Mouse (Mus musculus): ENCODE data around the gene Dnajb1.
A peak's percentile ranks its signal among the peaks of the same experiment; 100 is the strongest.

Dnajb1 gene

DNA sequence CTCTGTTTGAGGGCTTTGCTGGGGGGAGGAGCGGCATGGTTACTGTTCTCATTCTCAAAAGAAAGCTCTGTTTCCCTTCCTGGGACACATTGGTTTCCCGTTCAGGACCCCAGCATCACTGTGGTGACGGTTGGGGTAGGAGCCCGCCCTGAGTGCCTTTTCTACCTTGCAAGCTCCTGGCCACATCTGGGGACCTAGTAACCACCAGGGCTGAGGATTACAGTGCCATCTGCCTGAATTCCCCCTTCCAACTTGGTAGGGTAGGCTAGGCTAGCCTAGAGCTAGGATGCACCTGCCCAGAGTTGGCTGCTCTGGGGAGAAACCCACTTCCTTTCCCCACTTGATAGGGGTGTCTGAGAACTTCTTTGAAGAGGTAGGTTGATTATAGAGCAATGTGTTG is 3.9 kb downstream of the Dnajb1 start:
- no peak for DNase-seq (ENCODE audit: low spot score in 2 of 2)

DNA sequence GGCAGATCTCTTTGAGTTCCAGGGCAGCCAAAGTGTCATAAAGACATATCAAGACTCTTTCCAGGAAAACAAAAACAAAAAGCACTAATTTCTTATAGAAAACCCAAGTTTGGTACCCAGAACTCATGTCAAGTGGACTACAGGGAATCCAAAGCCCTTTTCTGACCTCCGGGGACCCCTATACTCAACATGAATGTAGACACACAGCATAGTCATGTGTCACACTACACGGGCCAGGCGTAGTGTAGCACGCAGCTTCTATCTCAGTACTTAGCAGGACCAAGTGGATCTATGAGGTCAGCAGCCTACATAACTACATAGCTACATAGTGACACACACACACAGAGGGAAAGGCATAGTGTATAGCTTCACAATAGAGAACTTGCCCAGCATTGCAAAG is 5.7 kb downstream of the Dnajb1 start:
- no peak for DNase-seq (ENCODE audit: low spot score in 2 of 2)

DNA sequence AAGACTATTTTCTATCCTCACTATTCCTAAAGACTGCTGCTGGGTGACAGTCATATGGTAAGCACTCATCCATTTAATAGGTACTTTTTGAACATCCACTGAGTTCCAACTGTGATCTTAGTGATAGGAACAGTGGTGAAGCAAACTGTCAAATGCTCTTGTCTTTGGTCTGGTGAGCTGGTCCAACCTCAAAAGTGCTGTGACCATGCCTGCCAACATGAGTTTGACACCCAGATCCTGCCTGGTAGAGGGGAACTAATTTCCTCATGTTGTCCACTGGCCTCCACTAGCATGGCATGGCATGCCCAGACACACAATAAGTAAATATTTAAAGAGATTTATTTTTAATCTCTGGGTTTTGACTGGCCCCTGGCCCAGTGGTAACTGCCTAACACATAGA is 8.6 kb downstream of the Dnajb1 start:
- DNase-seq (ENCODE audit: low spot score in 2 of 2) = no peak

DNA sequence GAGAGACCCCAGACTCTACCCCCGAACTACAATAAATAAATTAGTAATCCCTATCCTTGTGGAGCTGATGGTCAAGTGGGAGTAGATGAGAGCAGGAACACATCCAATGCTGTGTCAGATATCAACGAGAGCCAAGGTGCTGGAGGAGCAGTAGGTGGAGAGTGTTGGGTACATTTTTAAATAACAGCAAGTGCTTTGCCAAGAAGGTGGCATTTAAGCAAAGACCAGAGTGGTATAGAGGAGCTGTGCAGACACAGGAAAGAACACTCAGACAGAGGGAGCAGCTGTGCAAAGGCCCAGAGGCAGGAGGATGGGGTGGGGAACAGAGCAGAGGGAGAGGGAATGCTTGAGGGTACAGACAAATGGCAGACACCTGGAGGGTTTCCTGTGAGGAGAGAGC is 9.1 kb downstream of the Dnajb1 start:
- no peak for DNase-seq (ENCODE audit: low spot score in 2 of 2)

DNA sequence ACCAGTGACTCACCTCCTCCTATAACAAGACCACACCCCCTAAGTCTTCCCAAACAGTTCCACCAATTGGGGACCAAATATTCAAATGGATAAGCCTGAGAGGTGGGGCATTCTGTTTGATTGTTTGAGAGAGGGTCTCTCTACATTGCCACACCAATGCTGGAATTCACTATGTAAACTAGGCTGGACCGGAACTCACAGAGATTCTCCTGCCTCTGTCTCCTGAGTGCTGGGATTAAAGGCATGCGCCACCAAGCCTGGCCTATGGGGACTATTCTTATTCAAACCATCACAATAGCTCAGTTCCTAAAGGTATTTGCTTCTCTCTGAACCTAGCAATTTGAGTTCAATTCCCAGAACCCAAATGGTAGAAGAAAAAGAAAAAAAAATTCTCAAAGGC is 10.6 kb downstream of the Dnajb1 start:
- DNase-seq (ENCODE audit: low spot score in 2 of 2) = no peak

DNA sequence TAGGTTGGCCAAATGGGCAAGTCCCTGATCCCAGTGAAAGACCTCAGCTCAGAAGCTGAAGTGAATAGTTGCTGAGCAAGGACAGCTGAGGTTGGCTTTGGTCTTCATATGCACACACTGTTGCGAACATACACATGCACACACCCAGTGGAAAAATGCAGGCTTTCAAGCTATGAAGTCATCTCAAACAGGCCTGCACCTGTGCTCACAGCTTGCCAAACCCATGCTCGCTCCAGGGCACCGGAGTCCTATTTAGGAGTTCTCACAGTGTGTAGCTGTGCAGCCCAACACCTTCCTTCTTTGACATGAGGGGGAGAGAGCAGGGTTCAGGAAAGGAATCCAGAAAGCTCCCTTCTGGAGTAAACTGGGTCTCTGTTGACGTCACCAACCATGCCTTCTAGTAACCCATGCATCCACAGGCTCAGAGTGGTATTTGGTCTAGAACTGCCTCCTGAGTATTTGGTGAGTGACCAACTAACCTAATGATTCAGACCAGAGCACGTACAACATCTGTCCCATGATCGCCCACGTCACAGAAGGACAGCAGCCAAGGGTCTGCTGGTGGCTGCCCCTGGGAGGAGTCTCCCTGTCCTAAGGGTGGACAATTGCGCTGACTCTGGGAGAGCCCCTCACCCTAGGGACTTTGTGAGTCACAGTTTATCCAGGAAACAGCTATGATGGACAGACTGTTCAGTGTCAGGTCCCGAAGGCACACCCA is 11.7 kb downstream of the Dnajb1 start:
- no peak for DNase-seq (ENCODE audit: low spot score in 2 of 2)

DNA sequence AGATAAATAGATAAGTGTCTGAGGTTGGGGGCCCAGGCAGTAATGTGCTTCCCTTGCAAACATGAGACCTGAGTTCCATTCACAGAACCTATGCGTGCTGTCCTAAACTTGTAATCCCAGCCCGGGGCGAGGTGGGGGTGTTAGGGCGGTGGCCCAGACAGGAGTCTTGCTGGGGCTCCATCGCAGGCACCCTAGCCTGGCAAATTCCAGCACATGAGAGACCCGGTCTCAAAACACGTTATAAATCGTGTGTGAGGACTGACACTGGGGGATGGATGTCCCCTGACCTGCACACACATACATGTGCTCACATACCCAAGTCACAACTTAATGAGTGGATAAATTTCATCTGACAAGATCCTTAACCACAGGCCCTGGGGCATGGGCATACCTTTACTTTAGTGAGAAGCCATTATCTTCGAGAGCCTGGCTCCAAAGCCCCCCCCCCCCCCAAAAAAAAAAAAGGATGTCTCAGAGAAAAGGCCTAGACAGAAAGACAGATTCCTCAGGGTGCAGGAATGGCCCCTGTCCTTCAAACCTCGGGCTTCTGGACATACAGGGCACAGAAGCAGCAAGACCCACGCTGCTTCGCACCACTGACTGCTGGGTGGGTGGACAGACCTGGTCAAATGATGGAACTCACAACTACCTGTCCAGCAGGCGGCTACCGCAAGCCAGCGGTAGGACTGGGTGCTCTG is 13.8 kb downstream of the Dnajb1 start:
- no peak for DNase-seq (ENCODE audit: low spot score in 2 of 2)

DNA sequence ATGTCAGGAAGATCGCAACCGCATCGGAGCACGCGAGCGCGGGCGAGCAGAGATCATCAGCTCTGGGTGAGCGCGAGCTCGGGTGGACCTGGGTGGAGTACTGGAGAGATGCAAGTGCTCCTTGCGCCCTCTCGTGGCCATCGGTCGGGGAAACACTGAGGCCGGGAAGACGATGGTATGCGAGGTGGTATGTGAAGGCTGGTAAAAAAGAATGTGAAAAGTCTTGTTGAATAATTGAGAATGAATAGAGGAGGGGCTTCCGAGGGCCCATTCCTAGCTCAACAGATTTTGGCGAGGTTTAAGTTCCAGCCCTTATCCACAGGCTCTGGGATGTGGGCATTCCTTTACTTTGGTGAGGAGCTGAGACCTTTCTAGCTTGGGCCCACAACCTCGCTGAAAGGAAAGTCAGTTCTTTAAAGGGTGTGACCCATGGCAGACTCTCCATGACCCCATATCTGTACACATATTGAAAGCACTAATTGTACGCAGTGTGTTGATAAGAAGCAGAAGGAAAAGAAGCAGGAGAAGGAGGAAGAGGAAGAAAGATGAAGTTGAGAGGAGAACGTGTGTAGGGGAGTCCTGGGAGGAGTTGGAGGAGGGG is 14.5 kb downstream of the Dnajb1 start:
- peak; percentile 75 to 88 for DNase-seq (ENCODE audit: low spot score in 2 of 2)

DNA sequence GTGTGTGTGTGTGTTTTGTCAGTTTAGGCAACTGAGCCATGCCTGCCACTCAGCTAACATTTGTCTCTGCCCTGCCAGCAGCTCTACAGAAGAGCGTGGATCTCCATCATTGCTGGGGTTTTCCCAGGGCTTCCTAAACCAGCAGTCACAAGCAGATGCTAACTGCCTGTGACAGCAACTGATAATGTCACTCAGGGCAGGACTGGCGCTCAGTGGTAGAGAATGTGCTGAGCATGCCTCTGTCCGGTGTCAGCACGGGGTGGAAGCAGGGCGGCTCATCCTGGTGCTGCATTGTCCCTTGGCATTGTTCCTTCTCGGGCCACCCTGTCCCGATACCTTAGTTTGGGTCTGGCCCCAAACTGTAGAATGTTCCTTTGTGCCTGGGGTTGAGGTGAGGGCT is 15.6 kb downstream of the Dnajb1 start:
- DNase-seq (ENCODE audit: low spot score in 2 of 2) = no peak

DNA sequence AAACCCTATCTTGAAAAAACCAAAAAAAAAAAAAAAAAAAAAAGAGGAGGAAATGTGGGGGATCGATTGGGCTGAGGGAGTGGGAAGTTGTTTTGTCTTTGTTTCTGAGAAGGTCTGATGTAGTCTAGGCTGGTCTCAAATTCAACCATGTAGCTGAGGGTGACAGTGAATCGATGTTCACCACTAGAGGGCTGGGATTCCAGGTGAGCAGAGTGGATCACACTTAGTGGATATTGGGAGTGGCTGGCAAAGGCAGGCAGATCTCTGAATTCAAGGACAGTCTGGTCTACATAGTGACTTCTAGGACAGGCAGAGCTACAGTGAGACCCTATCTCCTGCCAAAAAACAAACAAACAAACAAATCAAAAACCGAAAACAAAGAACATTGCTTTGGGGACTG is 16.7 kb downstream of the Dnajb1 start:
- no peak for DNase-seq (ENCODE audit: low spot score in 2 of 2)

DNA sequence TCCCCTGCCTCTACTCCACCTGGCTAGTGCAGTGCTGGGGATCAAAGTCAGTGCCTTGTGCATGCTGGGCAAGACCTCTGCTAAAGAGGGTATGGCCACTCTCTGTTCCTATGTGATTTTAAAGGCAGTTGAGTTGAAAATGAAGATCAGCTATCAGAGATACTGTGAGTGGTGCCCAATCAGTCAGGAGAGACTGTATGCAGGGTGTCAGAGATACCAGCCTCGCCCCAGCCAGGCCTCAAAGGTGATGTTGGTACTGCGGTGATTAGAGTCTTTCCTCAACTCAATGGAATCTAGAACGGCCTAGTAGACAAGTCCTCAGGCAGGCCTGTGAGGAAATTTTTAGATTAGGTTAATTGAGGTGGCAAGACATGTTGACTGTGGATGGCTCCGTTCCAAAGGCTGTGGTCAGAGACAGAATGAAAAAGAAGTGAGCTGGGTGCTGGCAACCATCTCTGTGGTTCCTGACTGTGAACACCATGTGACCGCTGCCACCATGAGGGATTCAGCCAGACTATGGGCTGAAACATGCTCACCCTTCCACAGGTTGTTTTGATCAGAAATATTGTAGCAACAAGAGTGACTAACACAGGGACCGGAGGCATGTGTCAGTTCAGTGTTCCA is 17.8 kb downstream of the Dnajb1 start:
- no peak for DNase-seq (ENCODE audit: low spot score in 2 of 2)

DNA sequence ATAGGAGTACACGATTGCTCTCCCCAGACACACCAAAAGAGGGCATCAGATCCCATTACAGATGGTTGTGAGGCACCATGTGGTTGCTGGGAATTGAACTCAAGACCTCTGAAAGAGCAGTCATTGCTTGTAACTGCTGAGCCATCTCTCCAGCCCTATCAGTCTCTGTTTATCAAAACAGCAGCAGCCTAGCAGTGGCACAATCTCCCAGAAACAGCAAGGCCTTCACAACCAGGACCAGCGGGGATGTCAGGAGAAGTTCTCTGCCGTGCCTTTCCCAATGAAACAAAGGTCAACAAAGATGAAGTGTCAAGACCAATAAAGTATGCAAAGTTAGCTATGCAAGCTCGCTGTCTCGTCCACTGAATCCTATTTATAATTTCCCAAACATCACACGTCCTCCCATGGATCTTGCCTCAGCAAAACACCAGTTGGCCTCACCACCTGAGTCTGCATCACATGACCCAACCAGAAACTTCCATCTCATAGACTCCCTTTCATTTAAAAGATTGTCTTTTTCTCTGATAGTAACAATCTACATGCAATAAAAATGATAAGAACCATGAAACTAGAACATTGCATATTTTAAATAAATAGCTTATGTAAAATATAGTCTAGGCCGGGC is 24.2 kb downstream of the Dnajb1 start:
- DNase-seq (ENCODE audit: low spot score in 2 of 2) = no peak

DNA sequence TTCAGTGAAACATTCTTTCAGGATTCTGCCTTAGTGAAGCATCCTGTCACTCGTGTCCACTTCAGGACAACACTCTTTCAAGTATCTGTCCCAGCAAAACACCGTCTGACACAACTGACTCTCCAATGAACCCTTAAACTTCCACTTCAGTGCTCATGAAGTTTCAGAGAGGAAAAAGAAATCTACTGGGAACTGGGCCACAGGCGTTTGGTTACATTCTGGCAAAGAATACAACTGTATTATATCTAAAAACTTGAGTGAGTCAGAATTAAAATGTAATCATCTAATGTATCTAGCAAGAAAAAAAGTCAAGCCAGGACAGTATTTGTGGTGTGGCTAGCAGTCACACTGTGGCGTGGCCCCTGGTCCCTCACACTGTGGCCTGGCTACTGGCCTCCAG is 30.9 kb downstream of the Dnajb1 start:
- DNase-seq (ENCODE audit: low spot score in 2 of 2) = no peak

DNA sequence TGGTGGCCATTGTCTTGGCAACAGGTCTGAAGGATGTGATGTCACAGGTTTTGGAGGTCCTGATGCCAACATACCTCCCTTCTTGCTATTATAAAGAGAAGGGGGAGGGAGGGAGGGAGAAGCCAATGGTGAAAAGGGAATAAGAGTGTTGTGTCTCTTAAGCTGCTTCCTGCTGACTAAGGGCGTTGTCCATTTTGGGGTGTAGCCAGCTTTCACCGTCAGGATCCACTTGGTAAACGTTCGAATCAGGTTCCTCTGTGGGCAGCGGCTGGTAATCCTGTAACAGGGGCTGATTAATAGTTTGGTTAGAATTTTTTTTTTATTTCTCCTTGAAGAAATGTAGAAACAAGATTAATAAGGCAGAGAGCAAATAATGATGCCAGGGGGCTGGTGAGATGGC is 31.7 kb downstream of the Dnajb1 start:
- no peak for DNase-seq (ENCODE audit: low spot score in 2 of 2)

DNA sequence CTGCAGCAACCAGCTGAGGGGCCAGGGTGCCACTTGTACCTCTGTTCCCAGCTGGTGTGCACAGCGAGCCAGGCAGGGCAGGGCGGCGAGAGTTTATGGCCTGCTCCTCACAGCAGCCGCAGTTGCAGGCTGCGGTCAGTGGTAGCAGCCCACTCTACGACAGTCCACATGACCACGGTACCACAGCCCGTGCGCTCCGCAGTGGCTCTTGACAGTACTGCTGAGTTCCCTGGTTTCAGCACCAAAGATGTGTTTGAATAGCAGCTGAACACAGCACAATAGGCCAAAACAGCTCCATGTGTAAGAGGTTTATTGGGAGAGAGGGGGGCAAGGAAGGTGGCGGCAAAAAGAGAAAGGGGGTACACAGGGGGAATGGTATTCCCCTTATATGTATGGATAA is 39.5 kb downstream of the Dnajb1 start:
- DNase-seq (ENCODE audit: low spot score in 2 of 2) = no peak

DNA sequence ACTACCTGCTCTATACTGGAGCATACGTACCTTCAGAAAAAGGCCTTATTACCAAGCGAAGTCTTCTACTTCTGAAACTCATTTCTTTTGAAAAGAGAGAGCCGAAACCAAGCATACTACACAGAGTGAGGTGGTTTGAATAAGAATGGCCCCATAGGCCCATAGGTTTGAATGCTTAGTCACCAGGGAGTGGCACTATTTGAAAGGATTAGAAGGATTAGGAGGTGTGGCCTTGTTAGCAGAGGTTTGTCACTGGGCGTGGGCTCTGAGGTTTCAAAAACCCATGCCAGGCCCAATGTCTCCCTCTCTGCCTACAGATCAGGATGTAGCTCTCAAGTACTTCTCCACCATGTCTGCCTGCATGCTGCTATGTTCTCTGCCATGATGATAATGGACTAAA is 40.0 kb downstream of the Dnajb1 start:
- DNase-seq (ENCODE audit: low spot score in 2 of 2) = no peak

DNA sequence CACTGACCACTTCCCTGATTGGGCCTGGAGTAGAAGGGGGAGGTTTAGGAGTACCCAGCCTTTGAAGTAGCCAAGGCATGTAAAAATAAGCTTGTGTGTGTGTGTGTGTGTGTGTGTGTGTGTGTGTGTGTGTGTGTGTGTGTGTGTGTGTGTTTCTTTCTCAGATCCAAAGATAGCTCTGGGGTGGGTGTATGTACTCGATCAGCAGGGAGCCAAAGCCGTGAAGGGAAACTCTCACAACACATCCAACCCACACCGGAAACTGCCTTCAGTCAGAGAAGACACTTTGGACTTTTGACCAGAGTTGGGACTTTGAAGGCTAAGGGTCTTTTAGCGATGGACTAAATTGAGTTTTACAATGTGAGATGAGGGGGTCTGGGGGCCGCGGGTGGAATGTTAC is 41.7 kb downstream of the Dnajb1 start:
- no peak for DNase-seq (ENCODE audit: low spot score in 2 of 2)

DNA sequence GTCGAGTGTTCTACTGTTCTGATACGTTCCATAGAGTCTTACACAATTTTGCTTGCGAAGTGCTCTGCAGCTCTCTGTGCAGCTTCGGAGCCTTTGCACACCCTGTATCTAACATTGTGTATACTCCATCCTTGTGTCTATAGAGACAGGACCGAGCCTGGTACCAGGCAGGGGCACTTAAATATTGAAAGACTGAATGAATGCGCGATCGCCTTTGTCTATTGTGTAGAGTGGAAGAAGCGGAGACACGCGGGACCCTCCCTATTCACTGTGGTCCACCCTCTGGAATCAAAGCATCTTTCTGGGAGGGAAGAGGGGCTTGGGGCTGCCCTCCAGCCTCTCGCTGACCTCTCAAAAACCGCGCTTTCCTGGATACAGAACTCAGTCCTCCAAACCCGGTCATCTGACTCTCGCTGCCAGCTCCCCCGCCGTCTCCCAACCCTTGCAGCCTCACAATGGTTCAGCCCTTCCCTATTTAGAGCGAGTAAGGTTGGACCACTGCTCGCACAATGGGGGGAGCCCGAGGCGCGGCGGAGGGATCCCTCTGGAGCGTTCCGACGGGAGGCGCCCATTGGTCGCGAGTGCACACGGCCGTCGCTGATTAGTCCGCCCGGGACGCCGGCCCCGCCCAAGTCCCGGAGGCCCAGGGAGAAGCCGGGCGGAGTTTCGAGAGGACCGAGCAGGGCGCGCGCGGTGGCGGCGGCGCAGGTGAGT is 44.2 kb downstream of the Dnajb1 start, which contains the start of gene Gipc1:
Gipc1 (plus strand) TSS at position 648 of the 714 bp plus-strand sequence.
- DNase-seq (ENCODE audit: low spot score in 2 of 2) = peak; percentile 84 to 94

DNA sequence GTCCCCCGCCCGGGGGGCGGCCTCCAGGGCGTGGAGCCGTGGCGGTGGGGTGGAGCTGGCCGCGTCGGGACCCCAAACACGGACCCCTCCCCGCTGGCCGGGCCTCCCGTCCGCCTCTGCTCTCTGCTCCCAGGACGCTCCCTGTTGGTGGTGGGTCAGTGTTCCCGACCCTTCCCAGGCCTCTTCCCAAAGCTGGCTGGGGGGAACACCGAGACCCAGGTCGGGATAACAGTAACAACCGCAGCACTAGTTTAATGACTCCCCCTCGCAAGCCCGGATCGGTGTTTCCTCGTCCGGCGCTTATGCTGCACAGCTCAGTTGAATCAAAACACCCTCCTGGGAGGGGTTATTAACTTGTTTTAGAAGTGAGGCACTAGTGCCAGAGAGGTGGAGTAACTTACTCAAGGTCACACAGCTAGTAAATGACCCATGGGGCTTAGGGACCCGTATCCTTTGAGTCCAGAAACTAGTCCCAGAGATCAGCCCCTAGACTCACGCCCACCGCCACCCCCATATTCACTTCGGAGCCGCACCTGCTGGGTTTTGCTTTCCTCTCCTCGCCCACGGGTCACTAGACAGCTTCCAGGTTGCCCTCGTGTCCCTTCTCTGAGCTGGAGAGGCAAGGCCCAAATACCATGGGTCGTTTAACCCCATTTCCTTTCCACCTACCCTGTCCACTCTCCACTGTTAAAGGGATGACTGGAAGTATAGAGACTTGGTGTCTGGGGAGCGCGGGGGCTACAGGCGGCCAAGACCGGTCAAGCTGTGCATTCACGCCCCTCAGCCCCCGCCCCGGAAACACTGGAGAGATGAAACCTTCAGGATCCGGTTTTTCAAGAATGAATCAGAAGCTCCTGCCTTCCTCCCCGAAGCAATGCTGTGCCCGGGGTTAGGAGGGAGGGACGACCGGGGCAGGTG is 45.0 kb downstream of the Dnajb1 start:
- DNase-seq (ENCODE audit: low spot score in 2 of 2) = no peak

DNA sequence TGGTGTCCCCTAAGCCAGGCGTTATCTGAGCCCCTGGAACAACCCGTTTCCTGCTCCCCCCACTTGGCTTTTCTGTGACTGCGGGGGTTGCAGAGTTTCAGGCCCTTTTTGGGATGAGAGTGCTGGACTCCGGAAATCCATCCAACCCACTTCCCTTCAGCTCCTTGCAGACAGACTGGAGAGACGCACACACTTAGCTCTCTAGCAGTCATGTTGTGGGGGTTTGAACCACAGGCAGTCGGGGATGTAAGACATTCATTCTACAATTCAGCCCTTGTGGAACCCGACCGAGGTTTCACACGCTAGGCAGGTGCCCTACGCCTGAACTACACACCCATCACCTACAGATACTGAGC is 45.6 kb downstream of the Dnajb1 start:
- no peak for DNase-seq (ENCODE audit: low spot score in 2 of 2)

DNA sequence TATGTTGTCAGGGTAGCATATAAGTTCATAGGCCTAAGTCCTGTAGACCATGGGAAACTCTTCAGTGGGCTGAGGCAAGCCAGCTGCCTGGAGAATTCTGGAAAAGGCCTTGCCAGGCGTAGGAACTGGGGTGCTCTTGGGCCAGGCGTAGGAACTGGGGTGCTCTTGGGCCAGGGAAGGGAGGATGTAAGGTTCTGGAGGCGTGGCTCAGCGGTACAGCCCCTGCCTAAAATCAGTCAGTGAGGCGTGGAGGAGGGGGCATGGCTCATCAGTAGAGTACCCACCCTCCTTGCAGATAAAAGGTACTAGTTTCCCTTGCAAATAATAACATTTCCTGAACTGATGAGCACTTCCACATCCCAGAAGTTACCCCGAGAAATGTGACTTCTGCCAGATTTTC is 46.7 kb downstream of the Dnajb1 start:
- no peak for DNase-seq (ENCODE audit: low spot score in 2 of 2)

Data from cerebellum, postnatal 4 days (tissue).